Mouse (Mus musculus): ENCODE measurements around the gene Ubap2l.

DNA sequence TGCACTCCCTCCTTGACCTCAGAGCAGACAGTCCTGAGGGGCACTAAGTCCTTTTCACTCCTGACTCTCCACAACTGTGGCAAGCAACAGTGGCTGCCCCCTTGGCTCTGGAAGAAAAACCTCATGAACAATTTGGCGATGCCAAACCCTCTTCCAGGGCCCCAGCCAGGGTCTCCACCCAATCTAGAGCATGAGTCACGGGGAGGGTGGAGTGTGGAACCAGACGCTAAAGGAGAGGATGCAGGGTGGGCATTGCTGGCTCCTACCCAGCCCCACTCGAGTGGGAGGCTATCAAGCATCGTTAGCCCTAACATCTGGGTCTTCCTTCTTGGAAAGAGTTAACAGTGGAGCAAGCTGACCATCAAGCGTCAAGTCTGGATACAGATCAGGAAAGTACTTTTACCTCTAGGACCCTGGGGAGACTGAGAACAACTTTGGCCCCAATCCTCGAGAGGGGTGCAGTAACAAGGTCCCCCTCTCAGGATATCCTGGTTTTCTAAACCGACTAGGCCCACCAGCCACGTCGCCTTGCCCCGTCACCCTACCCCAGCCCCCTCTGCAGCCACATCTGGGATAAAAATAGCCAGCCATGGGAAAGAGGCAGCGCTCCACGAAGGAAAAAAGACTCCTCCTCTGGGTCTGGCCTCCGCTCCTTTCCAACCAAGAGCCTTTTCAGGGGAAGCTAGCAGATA, 90.2 kb downstream of the Ubap2l start:
- TF ChIP-seq CTCF (IDR thresholded peaks at IDR 0.05; ENCODE audit: control insufficient read depth, insufficient read depth, low read length), result no peak
- TF ChIP-seq POLR2A (IDR thresholded peaks at IDR 0.05; ENCODE audit: borderline replicate concordance, control insufficient read depth, low read depth, low read length), result no peak
